Mouse (Mus musculus) stomach, embryonic 14.5 days (tissue): Measurements from ENCODE around the gene Elmo2. TPM values are rescaled to one million over a fixed set of nuclear protein-coding genes. Genes with fewer than 3 reads are reported as not detected.

ENCODE experiments used
- ATAC-seq: fragments of 200-750 bp; cut with Nextera tagmentation; 2 replicates; pipeline ENCODE4 v1.8.0; 2017; ENCODE audit warnings: low read depth, moderate TSS enrichment; ENCODE audit not compliant: insufficient number of reproducible peaks, insufficient read depth, low FRiP score
- H3K27ac ChIP-seq: fragments of 300-500 bp; sonication (generic); 2 replicates; pipeline ENCODE4 v1.5.1; 2014; ENCODE audit warnings: mild to moderate bottlenecking, low read length, moderate library complexity, mixed read lengths
- H3K27me3 ChIP-seq: fragments of 300-500 bp; sonication (generic); 2 replicates; pipeline ENCODE4 v1.6.1; 2014; ENCODE audit warnings: low read length, control low read depth, mixed read lengths; ENCODE audit not compliant: control insufficient read depth, insufficient read depth
- H3K36me3 ChIP-seq: fragments of 300-500 bp; sonication (generic); 2 replicates; pipeline ENCODE4 v1.6.1; 2014; ENCODE audit warnings: mild to moderate bottlenecking, control low read depth, low read length, moderate library complexity, mixed read lengths; ENCODE audit not compliant: control insufficient read depth, insufficient read depth
- H3K4me1 ChIP-seq: fragments of 300-500 bp; sonication (generic); 2 replicates; pipeline ENCODE4 v1.6.1; 2014; ENCODE audit warnings: low read length, control low read depth, mixed read lengths; ENCODE audit not compliant: control insufficient read depth, insufficient read depth
- H3K4me2 ChIP-seq: fragments of 300-500 bp; sonication (generic); replicated peaks from 2 replicates; pipeline ENCODE4 v1.6.1; 2014; ENCODE audit warnings: low read depth, low read length, control low read depth
- H3K4me3 ChIP-seq: fragments of 300-500 bp; sonication (generic); 2 replicates; pipeline ENCODE4 v1.5.1; 2014; ENCODE audit warnings: low read depth, low read length, control low read depth
- H3K9ac ChIP-seq: fragments of 300-500 bp; sonication (generic); replicated peaks from 2 replicates; pipeline ENCODE4 v1.6.1; 2014; ENCODE audit warnings: low read depth, mild to moderate bottlenecking, control low read depth, low read length, moderate library complexity, mixed read lengths
- H3K9me3 ChIP-seq: fragments of 300-500 bp; sonication (generic); 2 replicates; pipeline ENCODE4 v1.6.1; 2016; ENCODE audit warnings: low read depth, low read length, control low read depth; ENCODE audit not compliant: control insufficient read depth
- WGBS: fragments of 180-500 bp; shearing (Covaris S2); extraction: QIAGEN DNeasy Blood & Tissue Kit; methylation state at CpG from one replicate; pipeline ENCODE4 v1.1.7; 2014; 5-methylcytosine and 5-hydroxymethylcytosine counted together
- polyA plus RNA-seq: library from polyadenylated mRNA; unstranded; fragments of >200 nt; fragmentation: Nextera tagmentation; extraction: Ambion mirVana; gene quantifications from 2 replicates; pipeline ENCODE4 v1.2.1, GENCODE M21; 2014

Elmo2 gene
- polyA plus RNA-seq, 1 experiment from 2014 or later: 77.8 TPM

GRCm38 (mm10) chr2:165284377-165284776 is 41.9 kb downstream of the Elmo2 start:
- no peaks in the 10 kb centered on the region for H3K9me3 ChIP-seq
- H3K4me1 ChIP-seq: peaks cover 9% of the 10 kb centered on the region; the same call in 1 of the 2 replicates
- no peak overlapping the region for H3K9ac ChIP-seq
- H3K27me3 ChIP-seq: no peaks in the 10 kb centered on the region
- H3K36me3 ChIP-seq: peaks cover 3% of the 10 kb centered on the region; the same call in 1 of the 2 replicates
- no peak for ATAC-seq
- H3K4me3 ChIP-seq: no peak overlapping the region
- no peak overlapping the region for H3K4me2 ChIP-seq
- no peak overlapping the region for H3K27ac ChIP-seq
- WGBS: 86% methylated on average over 7 of the region's 7 CpGs

- Histone ChIP-seq H3K27ac (no peak overlapping the region), H3K9ac (no peak overlapping the region), H3K27me3 (no peaks in the 10 kb centered on the region), H3K4me1 (peaks cover 8% of the 10 kb centered on the region; the same call in 1 of the 2 replicates), H3K4me3 (no peak overlapping the region), H3K9me3 (no peaks in the 10 kb centered on the region), H3K4me2 (no peak overlapping the region), H3K36me3 (peaks cover 3% of the 10 kb centered on the region; the same call in 1 of the 2 replicates)
- ATAC-seq: no peak
- 86% methylated on average over 3 of the region's 3 CpGs for WGBS
These were observed 42.6 kb downstream of the Elmo2 start for GRCm38 (mm10) chr2:165283644-165284043.

- Histone ChIP-seq H3K4me2 (no peak overlapping the region), H3K9ac (no peak overlapping the region), H3K27ac (no peak overlapping the region), H3K4me1 (peaks cover 3% of the 10 kb centered on the region; the same call in 1 of the 2 replicates), H3K36me3 (peaks cover 11% of the 10 kb centered on the region; the same call in 1 of the 2 replicates), H3K4me3 (no peak overlapping the region), H3K9me3 (no peaks in the 10 kb centered on the region), H3K27me3 (no peaks in the 10 kb centered on the region)
- ATAC-seq: peak; percentile 23; the same call in 1 of the 2 replicates
- WGBS: 46% methylated on average over 6 of the region's 6 CpGs
These were observed 44.4 kb downstream of the Elmo2 start for GRCm38 (mm10) chr2:165281779-165282311.

- Histone ChIP-seq H3K27ac (no peak overlapping the region), H3K9ac (no peak overlapping the region), H3K36me3 (peaks cover 16% of the 10 kb centered on the region; the same call in 1 of the 2 replicates), H3K4me3 (no peak overlapping the region), H3K4me1 (no peaks in the 10 kb centered on the region), H3K4me2 (no peak overlapping the region), H3K27me3 (no peaks in the 10 kb centered on the region), H3K9me3 (no peaks in the 10 kb centered on the region)
- no peak for ATAC-seq
- WGBS: 68% methylated on average over 10 of the region's 10 CpGs
These were observed 46.9 kb downstream of the Elmo2 start for GRCm38 (mm10) chr2:165279351-165279750.

GRCm38 (mm10) chr2:165277188-165277740 is 49.0 kb downstream of the Elmo2 start:
- no peak for ATAC-seq
- WGBS: 77% methylated on average over 5 of the region's 5 CpGs
- H3K9me3 ChIP-seq: no peaks in the 10 kb centered on the region

GRCm38 (mm10) chr2:165275824-165276223 is 50.5 kb downstream of the Elmo2 start:
- H3K4me3 ChIP-seq: no peak overlapping the region
- H3K9ac ChIP-seq: no peak overlapping the region
- H3K27me3 ChIP-seq: no peaks in the 10 kb centered on the region
- 24% methylated on average over 8 of the region's 8 CpGs for WGBS
- H3K36me3 ChIP-seq: peaks cover 14% of the 10 kb centered on the region; the same call in 1 of the 2 replicates
- no peaks in the 10 kb centered on the region for H3K4me1 ChIP-seq
- H3K9me3 ChIP-seq: no peaks in the 10 kb centered on the region
- no peak overlapping the region for H3K4me2 ChIP-seq
- no peak overlapping the region; the same call in 1 of the 2 replicates for H3K27ac ChIP-seq
- peak; percentile 50; the same call in 1 of the 2 replicates for ATAC-seq

More at GRCm38 (mm10) chr2:165277188-165277740, 49.0 kb downstream of the Elmo2 start:
- no peak overlapping the region for H3K4me3 ChIP-seq
- peaks cover 14% of the 10 kb centered on the region; the same call in 1 of the 2 replicates for H3K36me3 ChIP-seq
- H3K27me3 ChIP-seq: no peaks in the 10 kb centered on the region
- H3K9ac ChIP-seq: no peak overlapping the region
- no peak overlapping the region for H3K4me2 ChIP-seq
- no peak overlapping the region for H3K27ac ChIP-seq
- H3K4me1 ChIP-seq: no peaks in the 10 kb centered on the region

GRCm38 (mm10) chr2:165275124-165275640 is 51.1 kb downstream of the Elmo2 start:
- H3K27ac ChIP-seq: no peak overlapping the region; the same call in 1 of the 2 replicates
- H3K4me2 ChIP-seq: no peak overlapping the region
- ATAC-seq: no peak
- no peaks in the 10 kb centered on the region for H3K27me3 ChIP-seq
- 53% methylated on average over 8 of the region's 8 CpGs for WGBS
- no peaks in the 10 kb centered on the region for H3K9me3 ChIP-seq
- H3K4me3 ChIP-seq: no peak overlapping the region
- no peaks in the 10 kb centered on the region for H3K4me1 ChIP-seq
- no peak overlapping the region for H3K9ac ChIP-seq
- H3K36me3 ChIP-seq: peaks cover 14% of the 10 kb centered on the region; the same call in 1 of the 2 replicates

- no peak for ATAC-seq
- Histone ChIP-seq H3K4me1 (no peaks in the 10 kb centered on the region), H3K9ac (no peak overlapping the region), H3K4me3 (no peak overlapping the region), H3K36me3 (peaks cover 14% of the 10 kb centered on the region; the same call in 1 of the 2 replicates), H3K27me3 (no peaks in the 10 kb centered on the region), H3K27ac (no peak overlapping the region), H3K9me3 (no peaks in the 10 kb centered on the region), H3K4me2 (no peak overlapping the region)
- WGBS: 40% methylated on average over 4 of the region's 4 CpGs
These were observed 52.7 kb downstream of the Elmo2 start for GRCm38 (mm10) chr2:165273589-165273988.
